Mouse (Mus musculus): ENCODE results near the gene Vps50.
"Not testable (repeated sequence)": the region's sequence is repeated elsewhere in the genome, so short reads cannot be mapped to it uniquely, and the experiment has no call there.

Gene Vps50

GRCm38 (mm10) chr6:3498162-3498848, at the start of gene Vps50, which contains the start of gene Hepacam2:
Gene Vps50, plus strand, starts transcription at chr6:3498382.
Gene Hepacam2, minus strand, starts transcription at chr6:3498298.
- peak; percentile 87 for DNase-seq (ENCODE audit: low read depth, low spot score)

DNA sequence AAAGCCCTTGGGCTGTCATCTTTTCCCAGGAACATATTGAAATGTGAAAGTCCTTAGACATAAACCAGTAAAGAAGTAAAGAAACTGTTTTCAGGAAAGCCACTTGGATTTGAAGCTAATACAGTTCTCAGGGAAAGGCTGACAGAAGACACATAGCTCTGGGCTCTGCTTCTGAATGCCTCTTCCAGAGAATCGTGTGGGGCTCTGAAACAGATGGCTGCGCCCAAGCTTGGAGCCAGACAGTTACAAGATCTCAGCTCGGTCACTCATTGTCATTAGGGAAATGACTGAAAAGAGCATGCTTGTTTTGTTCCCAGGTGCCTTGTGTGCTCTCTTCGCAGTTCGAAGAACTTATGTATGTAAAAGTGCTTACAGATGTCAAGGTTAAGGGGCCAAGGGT, 43.8 kb upstream of the Vps50 start:
- no peak for DNase-seq (ENCODE audit: low read depth, low spot score)

- DNase-seq (ENCODE audit: low read depth, low spot score), result no peak
These were observed 42.1 kb upstream of the Vps50 start for GRCm38 (mm10) chr6:3455944-3456536.

DNA sequence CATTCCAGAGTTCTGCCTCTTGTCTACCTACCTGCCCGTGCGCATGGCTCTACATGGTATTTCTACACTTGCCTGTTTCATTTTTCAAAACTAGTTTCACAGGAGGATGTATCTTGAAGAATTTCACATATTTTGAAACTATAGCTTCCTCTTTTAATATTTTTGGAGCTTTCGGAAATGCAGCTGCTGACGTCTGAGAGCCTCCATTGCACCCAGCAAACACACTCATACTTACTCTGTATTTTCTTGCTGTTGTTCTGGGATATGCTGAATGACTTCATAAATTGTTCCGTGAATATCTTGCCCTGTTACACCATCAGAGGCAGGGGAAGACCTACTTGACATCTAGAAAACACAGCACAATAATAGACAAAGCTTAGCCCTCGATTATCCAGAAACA, 35.2 kb upstream of the Vps50 start:
- no peak for DNase-seq (ENCODE audit: low read depth, low spot score)

DNA sequence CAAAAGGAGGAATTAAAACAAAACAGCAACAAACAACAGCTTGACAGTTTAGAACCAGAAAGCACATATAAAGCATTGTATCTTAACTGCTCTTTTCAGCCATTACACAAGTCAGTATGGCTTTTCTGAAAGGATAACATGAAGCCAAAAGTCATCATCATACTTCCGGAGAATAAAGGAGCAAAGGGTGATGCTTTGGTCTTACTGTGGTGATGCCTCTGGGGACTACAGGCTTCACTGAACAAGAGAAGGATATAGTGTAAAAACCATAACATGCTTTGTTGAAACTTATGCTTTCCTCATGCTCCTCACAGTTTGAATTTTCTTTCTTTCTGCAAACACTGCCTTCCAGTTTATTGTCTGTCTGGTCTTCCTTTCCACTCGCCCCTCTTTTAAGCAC, 34.6 kb upstream of the Vps50 start:
- DNase-seq (ENCODE audit: low read depth, low spot score), result no peak

GRCm38 (mm10) chr6:3468627-3469026, 29.6 kb upstream of the Vps50 start:
- no peak for DNase-seq (ENCODE audit: low read depth, low spot score)

- DNase-seq (ENCODE audit: low read depth, low spot score), result no peak
These were observed 27.5 kb upstream of the Vps50 start for GRCm38 (mm10) chr6:3470706-3471105.

DNA sequence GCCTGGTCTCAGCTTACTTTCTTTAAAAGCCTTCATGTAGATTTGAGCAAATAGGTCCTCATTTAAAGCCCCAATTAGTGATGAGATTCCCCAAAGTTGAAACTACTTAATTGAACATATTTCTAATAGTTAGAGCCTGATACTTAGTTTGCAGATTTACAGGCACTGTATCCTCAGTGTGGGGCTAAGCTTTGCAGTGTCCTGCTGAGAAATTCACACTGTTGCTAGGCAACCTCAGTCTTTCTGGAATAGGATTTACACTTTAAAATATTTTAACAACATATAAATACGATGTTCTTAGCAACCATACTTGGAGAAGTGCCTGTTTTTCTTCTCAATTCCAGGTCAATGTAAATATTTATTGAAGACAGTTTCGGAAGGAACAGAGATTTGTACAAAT, 21.9 kb upstream of the Vps50 start:
- DNase-seq (ENCODE audit: low read depth, low spot score), result no peak

DNA sequence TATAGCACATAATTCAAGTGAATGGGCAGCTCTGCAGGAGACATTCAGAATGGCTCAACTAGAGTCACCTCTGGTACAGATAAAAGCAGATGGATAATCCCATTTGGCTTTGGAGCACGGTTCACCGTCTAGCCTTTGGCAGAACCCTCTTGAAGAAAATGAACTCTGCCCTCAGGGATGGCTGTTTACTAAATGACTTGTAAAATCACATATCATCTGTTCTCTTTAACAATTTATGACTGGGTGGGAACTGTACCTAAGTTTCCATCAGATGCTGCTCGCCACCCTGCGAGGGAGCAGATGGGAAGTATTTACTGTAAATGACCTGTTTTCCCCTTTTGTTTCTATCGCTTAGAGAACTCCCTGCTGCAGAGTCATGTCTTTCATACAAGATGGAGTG, 18.3 kb upstream of the Vps50 start:
- no peak for DNase-seq (ENCODE audit: low read depth, low spot score)

GRCm38 (mm10) chr6:3481705-3482104, 16.5 kb upstream of the Vps50 start:
- no peak for DNase-seq (ENCODE audit: low read depth, low spot score)

GRCm38 (mm10) chr6:3485133-3485532, 13.0 kb upstream of the Vps50 start:
- DNase-seq (ENCODE audit: low read depth, low spot score), result no peak

DNA sequence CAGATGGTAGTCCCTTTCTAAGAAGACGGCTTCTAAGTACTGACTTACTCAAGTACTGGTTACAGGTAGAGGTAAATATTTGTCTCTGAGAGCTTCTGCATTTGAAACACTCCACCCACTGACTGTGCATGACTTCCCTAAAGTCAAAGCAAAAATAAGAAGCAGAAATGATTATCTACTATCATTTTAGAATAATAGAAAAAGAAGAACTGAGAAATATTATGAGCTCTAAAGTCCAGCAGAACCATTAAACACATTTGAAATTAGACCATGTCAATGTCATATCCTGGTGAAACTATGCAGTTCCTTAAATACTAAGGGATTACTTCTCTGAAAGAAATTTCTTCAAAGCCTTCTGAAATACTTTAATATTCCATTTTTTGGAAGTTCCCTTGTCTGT, 10.8 kb upstream of the Vps50 start:
- no peak for DNase-seq (ENCODE audit: low read depth, low spot score)

DNA sequence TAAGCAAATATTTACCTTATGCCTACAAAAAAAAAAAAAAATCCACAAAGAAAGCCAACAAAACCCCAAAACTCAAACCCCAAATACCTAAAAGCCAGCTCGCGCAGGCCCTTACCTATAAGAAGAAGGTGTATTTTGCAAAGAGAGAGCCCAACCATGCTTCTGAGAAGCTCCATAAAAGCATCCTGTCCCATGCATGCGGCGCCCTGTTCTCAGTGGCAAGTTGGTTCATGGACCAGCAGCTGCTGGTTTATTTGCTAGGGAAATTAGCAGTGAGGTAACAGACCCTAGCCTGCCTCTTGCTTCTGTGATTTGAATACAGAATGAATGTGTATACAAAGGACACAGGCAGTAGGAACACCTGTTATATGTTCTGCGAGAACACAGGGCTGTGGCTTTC, 3.9 kb upstream of the Vps50 start:
- DNase-seq (ENCODE audit: low read depth, low spot score), result no peak

GRCm38 (mm10) chr6:3496210-3496609, 2.0 kb upstream of the Vps50 start:
- DNase-seq (ENCODE audit: low read depth, low spot score), result no peak

GRCm38 (mm10) chr6:3500286-3500685, 2.1 kb downstream of the Vps50 start:
- no peak for DNase-seq (ENCODE audit: low read depth, low spot score)

- DNase-seq (ENCODE audit: low read depth, low spot score), result no peak
These were observed 7.1 kb downstream of the Vps50 start for GRCm38 (mm10) chr6:3505289-3505688.

GRCm38 (mm10) chr6:3507078-3507477, 8.9 kb downstream of the Vps50 start:
- no peak for DNase-seq (ENCODE audit: low read depth, low spot score)

GRCm38 (mm10) chr6:3508151-3508550, 10.0 kb downstream of the Vps50 start:
- DNase-seq (ENCODE audit: low read depth, low spot score), result not testable (repeated sequence)

GRCm38 (mm10) chr6:3509782-3510181, 11.6 kb downstream of the Vps50 start:
- peak; percentile 45 for DNase-seq (ENCODE audit: low read depth, low spot score)

GRCm38 (mm10) chr6:3511116-3511515, 12.9 kb downstream of the Vps50 start:
- DNase-seq (ENCODE audit: low read depth, low spot score), result no peak

DNA sequence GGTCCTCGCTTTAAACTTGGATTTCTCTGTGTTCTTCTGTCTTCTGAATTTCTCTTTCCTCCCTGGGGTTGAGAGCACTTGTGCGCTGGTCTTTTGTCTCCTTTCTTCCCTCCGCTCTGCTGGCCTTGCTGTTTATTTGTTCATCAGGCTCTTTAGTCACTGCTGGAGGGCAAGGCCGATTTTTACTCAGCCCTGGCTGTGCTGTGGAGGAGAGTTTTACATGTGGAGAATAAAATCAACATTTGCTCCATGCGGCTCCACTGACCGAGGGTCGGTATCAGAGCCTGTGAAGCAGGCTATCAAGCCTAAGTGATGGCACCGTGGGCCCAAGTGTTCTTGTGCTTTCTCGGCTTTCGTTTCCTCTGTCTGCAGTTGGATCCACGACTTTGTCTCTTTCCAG, 13.4 kb downstream of the Vps50 start:
- no peak for DNase-seq (ENCODE audit: low read depth, low spot score)

GRCm38 (mm10) chr6:3512611-3513010, 14.4 kb downstream of the Vps50 start:
- DNase-seq (ENCODE audit: low read depth, low spot score), result no peak

DNA sequence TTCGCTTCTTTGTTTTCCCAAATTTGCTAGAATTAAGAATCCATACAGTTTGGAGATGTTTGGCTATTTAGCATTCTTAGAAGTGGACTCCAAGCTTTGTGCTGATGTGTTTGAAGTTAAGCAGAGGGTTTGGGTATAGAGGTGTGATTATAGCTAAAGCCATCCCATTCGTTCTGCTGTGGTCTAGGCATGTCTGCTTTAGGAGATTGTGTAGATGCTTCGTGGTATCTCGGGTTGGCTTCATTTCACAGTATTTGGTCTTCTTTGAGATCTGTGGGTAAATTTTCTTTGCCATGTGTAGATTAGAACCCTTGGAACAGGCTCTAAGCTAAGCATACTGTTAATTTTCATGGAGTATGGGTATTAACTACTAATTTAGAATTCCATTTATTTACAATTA, 30.0 kb downstream of the Vps50 start:
- DNase-seq (ENCODE audit: low read depth, low spot score), result no peak

DNA sequence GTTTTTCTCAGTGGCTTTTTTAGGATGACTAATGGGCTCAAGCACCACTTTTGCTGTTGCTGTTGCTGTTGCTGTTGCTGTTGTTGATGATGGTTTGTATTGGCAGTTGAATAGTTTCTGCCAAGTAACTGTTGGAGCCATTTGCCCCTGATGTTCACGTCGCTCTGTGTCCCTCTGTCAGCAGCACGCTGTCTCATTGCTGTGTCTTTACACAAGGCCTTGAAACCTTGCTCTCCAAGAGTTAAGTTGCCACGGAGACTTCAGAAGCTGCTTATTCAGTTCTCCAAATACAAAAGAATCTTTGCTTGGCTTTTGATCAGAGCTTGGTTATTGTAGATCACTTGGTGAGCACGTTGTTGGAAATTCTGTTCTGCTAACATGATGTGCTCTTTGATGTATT, 33.3 kb downstream of the Vps50 start:
- no peak for DNase-seq (ENCODE audit: low read depth, low spot score)

All from skeletal muscle tissue, adult 2 months (tissue).